Mouse (Mus musculus) layer of hippocampus, postnatal 10 days (tissue): ENCODE measurements at regions not wholly inside any gene's neighbourhood (a gene's known extent, or its start where the extent isn't known, plus 50 kb on each side); places are given as distances from the start of the nearest gene placed in this dataset.

ENCODE experiments used
- DNase-seq, 2 experiments: peaks; one replicate each; pipeline ENCODE4 v3.0.0; 2021; ENCODE audit warnings: low spot score in 2 of 2

GRCm38 (mm10) chr13:43724161-43724560 is 60.4 kb upstream of the Cd83 start:
- DNase-seq: no peak

GRCm38 (mm10) chr13:43725698-43726097 is 58.9 kb upstream of the Cd83 start:
- DNase-seq: peak; percentile 61 to 75

GRCm38 (mm10) chr13:43726895-43727341 is 57.7 kb upstream of the Cd83 start:
- DNase-seq: peak in 1 of 2 experiments; percentile 41

- no peak for DNase-seq
Observed at GRCm38 (mm10) chr13:43729617-43730016, 55.0 kb upstream of the Cd83 start.

- DNase-seq: no peak
Observed at GRCm38 (mm10) chr13:43733061-43733460, 51.5 kb upstream of the Cd83 start.

- peak; percentile 64 to 73 for DNase-seq
Observed at GRCm38 (mm10) chr13:43734641-43735040, 49.9 kb upstream of the Cd83 start.
